Mouse (Mus musculus): ENCODE measurements around the gene Tmem80.

DNA sequence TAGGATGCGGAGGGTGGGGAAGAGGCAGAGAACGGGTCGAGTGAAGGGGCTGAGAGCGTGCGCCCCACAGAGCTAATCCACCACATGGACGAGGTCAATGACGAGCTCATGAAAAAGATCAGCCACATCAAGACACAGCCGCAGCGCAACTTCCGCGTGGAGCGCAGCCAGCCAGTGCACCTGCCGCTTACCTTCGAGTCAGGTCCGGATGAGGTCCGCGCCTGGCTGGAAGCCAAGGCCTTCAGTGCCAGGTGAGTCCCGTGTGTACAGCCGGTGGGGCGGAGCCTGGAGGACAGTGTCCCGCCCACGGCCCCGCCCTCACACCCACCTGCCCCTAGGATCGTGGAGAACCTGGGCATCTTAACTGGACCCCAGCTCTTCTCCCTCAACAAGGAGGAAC, 34.0 kb downstream of the Tmem80 start:
- TF ChIP-seq POLR2A (IDR thresholded peaks at IDR 0.05; ENCODE audit: borderline replicate concordance, insufficient read depth, low read length): no peak
- no peak for TF ChIP-seq CTCF (IDR thresholded peaks at IDR 0.05; ENCODE audit: borderline replicate concordance, insufficient read depth, low read depth, low read length)

Data from cerebellum, adult 2 months (tissue).